Mouse (Mus musculus) ES-E14 (cell line): ENCODE measurements around the gene Flywch1.

Experiments used
- HCFC1 ChIP-seq: IDR thresholded peaks from 2 replicates; pipeline ENCODE4 v1.6.1; 2012; ENCODE audit warnings: low read length, inconsistent platforms, borderline replicate concordance; ENCODE audit not compliant: insufficient read depth
- MAFK ChIP-seq: IDR thresholded peaks from 2 replicates; pipeline ENCODE4 v1.6.1; 2014; ENCODE audit warnings: mild to moderate bottlenecking, low read depth, low read length, inconsistent platforms; ENCODE audit not compliant: insufficient read depth
- ZNF384 ChIP-seq: IDR thresholded peaks from 2 replicates; pipeline ENCODE4 v1.6.1; 2012; ENCODE audit warnings: low read depth, low read length, inconsistent platforms

GRCm38 (mm10) chr17:23758801-23759200 lies 12.6 kb downstream of the Flywch1 start:
- TF ChIP-seq MAFK (no peak), ZNF384 (no peak), HCFC1 (no peak)
